Mouse (Mus musculus) lung, embryonic 14.5 days (tissue): ENCODE results near the gene Kif21b. TPM values are rescaled to one million over a fixed set of nuclear protein-coding genes. Genes with fewer than 3 reads are reported as not detected.

ENCODE experiments used
- ATAC-seq: fragments of 200-750 bp; cut with Nextera tagmentation; 2 replicates; pipeline ENCODE4 v1.8.0; 2017; ENCODE audit warnings: mild to moderate bottlenecking, moderate TSS enrichment, moderate library complexity; ENCODE audit not compliant: insufficient read depth
- DNase-seq: peaks from one replicate; pipeline ENCODE4 v3.0.0-alpha.2; 2015
- H3K27ac ChIP-seq: fragments of 300-500 bp; sonication (generic); 2 replicates; pipeline ENCODE4 v1.5.1; 2014; ENCODE audit warnings: low read depth, mild to moderate bottlenecking, moderate library complexity
- H3K27me3 ChIP-seq: fragments of 300-500 bp; sonication (generic); 2 replicates; pipeline ENCODE4 v1.6.1; 2014; ENCODE audit warnings: low read length, control low read depth; ENCODE audit not compliant: insufficient read depth
- H3K36me3 ChIP-seq: fragments of 300-500 bp; sonication (generic); 2 replicates; pipeline ENCODE4 v1.6.1; 2014; ENCODE audit warnings: control low read depth; ENCODE audit not compliant: insufficient read depth
- H3K4me1 ChIP-seq: fragments of 300-500 bp; sonication (generic); 2 replicates; pipeline ENCODE4 v1.6.1; 2014; ENCODE audit warnings: antibody characterized with exemption, control low read depth; ENCODE audit not compliant: insufficient read depth
- H3K4me2 ChIP-seq: fragments of 300-500 bp; sonication (generic); 2 replicates; pipeline ENCODE4 v1.6.1; 2014; ENCODE audit warnings: mild to moderate bottlenecking
- H3K4me3 ChIP-seq: fragments of 300-500 bp; sonication (generic); 2 replicates; pipeline ENCODE4 v1.5.1; 2014; ENCODE audit warnings: low read depth, low read length
- H3K9ac ChIP-seq: fragments of 300-500 bp; sonication (generic); 2 replicates; pipeline ENCODE4 v1.6.1; 2014
- H3K9me3 ChIP-seq: fragments of 300-500 bp; sonication (generic); 2 replicates; pipeline ENCODE4 v1.6.1; 2016; ENCODE audit warnings: low read depth, low read length, control low read depth
- CTCF ChIP-seq: IDR thresholded peaks from 2 replicates; pipeline ENCODE4 v1.5.1; 2016; ENCODE audit warnings: antibody characterized with exemption, low read depth
- WGBS: fragments of 180-500 bp; shearing (Covaris S2); extraction: QIAGEN DNeasy Blood & Tissue Kit; methylation state at CpG from one replicate; pipeline ENCODE4 v1.1.7; 2014; 5-methylcytosine and 5-hydroxymethylcytosine counted together
- polyA plus RNA-seq: library from polyadenylated mRNA; unstranded; fragments of >200 nt; fragmentation: Nextera tagmentation; extraction: Ambion mirVana; gene quantifications from 2 replicates; pipeline ENCODE4 v1.2.1, GENCODE M21; 2014

The Kif21b gene
- 3.8 and 4.1 TPM in 2 replicates for polyA plus RNA-seq

- ATAC-seq (peak; percentile 86), DNase-seq (peak; percentile 98)
- Histone ChIP-seq H3K4me3 (peak within 1 kb of the TSS; percentile 76), H3K4me2 (peak within 1 kb of the TSS; percentile 96), H3K4me1 (peaks cover 75% of the 10 kb centered on the region), H3K9ac (peak within 1 kb of the TSS; percentile 65), H3K27ac (peak within 1 kb of the TSS; percentile 36; the same call in 1 of the 2 replicates), H3K9me3 (no peaks in the 10 kb centered on the region), H3K27me3 (no peaks in the 10 kb centered on the region), H3K36me3 (no peaks in the 10 kb centered on the region)
- 1% methylated on average over 42 of the region's 42 CpGs for WGBS
- no peak for TF ChIP-seq CTCF
Measured at GRCm38 (mm10) chr1:136130951-136131558, at the start of gene Kif21b. TSS of gene Kif21b (plus strand) at chr1:136131389.

- no peak overlapping the region for H3K27ac ChIP-seq
- DNase-seq (no peak), ATAC-seq (no peak)
- no peak overlapping the region for H3K4me3 ChIP-seq
- H3K9me3 ChIP-seq = peaks cover 5% of the 10 kb centered on the region; the same call in 1 of the 2 replicates
- no peak for TF ChIP-seq CTCF
- H3K4me1 ChIP-seq = no peaks in the 10 kb centered on the region
- no peaks in the 10 kb centered on the region for H3K36me3 ChIP-seq
- no peak overlapping the region for H3K4me2 ChIP-seq
- 62% methylated on average over 3 of the region's 3 CpGs for WGBS
- no peaks in the 10 kb centered on the region for H3K27me3 ChIP-seq
- H3K9ac ChIP-seq = no peak overlapping the region
Measured at GRCm38 (mm10) chr1:136085988-136086685, 45.1 kb upstream of the Kif21b start.

- Histone ChIP-seq H3K9ac (no peak overlapping the region), H3K27me3 (0 out of 2 replicates have a peak, but pooled peaks cover 3% of the 10 kb centered on the region), H3K9me3 (no peaks in the 10 kb centered on the region), H3K4me1 (no peaks in the 10 kb centered on the region), H3K36me3 (no peaks in the 10 kb centered on the region), H3K4me3 (no peak overlapping the region), H3K4me2 (no peak overlapping the region), H3K27ac (no peak overlapping the region)
- DNase-seq = no peak
- TF ChIP-seq CTCF = no peak
- no peak for ATAC-seq
- WGBS = 73% methylated on average over 9 of the region's 9 CpGs
Measured at GRCm38 (mm10) chr1:136089368-136090165, 41.6 kb upstream of the Kif21b start.

GRCm38 (mm10) chr1:136093726-136094125 is 37.5 kb upstream of the Kif21b start:
- Histone ChIP-seq H3K4me1 (no peaks in the 10 kb centered on the region), H3K36me3 (no peaks in the 10 kb centered on the region), H3K4me2 (no peak overlapping the region), H3K9me3 (no peaks in the 10 kb centered on the region), H3K9ac (no peak overlapping the region), H3K27ac (no peak overlapping the region), H3K27me3 (0 out of 2 replicates have a peak, but pooled peaks cover 3% of the 10 kb centered on the region), H3K4me3 (no peak overlapping the region)
- 68% methylated on average over 3 of the region's 3 CpGs for WGBS
- TF ChIP-seq CTCF = no peak
- no peak for ATAC-seq
- no peak for DNase-seq

GRCm38 (mm10) chr1:136094807-136095206 is 36.4 kb upstream of the Kif21b start:
- Histone ChIP-seq H3K27ac (no peak overlapping the region), H3K4me3 (no peak overlapping the region), H3K9ac (no peak overlapping the region), H3K27me3 (0 out of 2 replicates have a peak, but pooled peaks cover 3% of the 10 kb centered on the region), H3K36me3 (no peaks in the 10 kb centered on the region), H3K4me2 (no peak overlapping the region), H3K9me3 (no peaks in the 10 kb centered on the region), H3K4me1 (no peaks in the 10 kb centered on the region)
- DNase-seq (no peak), ATAC-seq (no peak; the same call in 1 of the 2 replicates)
- TF ChIP-seq CTCF = no peak
- WGBS = 68% methylated on average over 5 of the region's 5 CpGs

GRCm38 (mm10) chr1:136102094-136102493 is 29.1 kb upstream of the Kif21b start:
- Histone ChIP-seq H3K9me3 (no peaks in the 10 kb centered on the region), H3K4me2 (no peak overlapping the region), H3K27me3 (no peaks in the 10 kb centered on the region), H3K4me3 (no peak overlapping the region), H3K4me1 (no peaks in the 10 kb centered on the region), H3K27ac (no peak overlapping the region), H3K9ac (no peak overlapping the region), H3K36me3 (no peaks in the 10 kb centered on the region)
- DNase-seq (no peak), ATAC-seq (no peak)
- TF ChIP-seq CTCF = no peak
- WGBS = 56% methylated on average over 4 of the region's 4 CpGs

GRCm38 (mm10) chr1:136102551-136102950 is 28.6 kb upstream of the Kif21b start:
- ATAC-seq (peak; percentile 24; the same call in 1 of the 2 replicates), DNase-seq (no peak)
- Histone ChIP-seq H3K27me3 (no peaks in the 10 kb centered on the region), H3K4me1 (no peaks in the 10 kb centered on the region), H3K27ac (no peak overlapping the region), H3K9me3 (no peaks in the 10 kb centered on the region), H3K4me3 (no peak overlapping the region), H3K36me3 (no peaks in the 10 kb centered on the region), H3K4me2 (no peak overlapping the region), H3K9ac (no peak overlapping the region)
- WGBS = 60% methylated on average over 3 of the region's 3 CpGs
- no peak for TF ChIP-seq CTCF
